Mouse (Mus musculus) hindbrain, postnatal 0 days (tissue): ENCODE results near the gene Rfxap. TPM values are rescaled to one million over a fixed set of nuclear protein-coding genes. Genes with fewer than 3 reads are reported as not detected.
A peak's percentile ranks its signal among the peaks of the same experiment; 100 is the strongest.

Experiments used
- ATAC-seq: fragments of 200-750 bp; cut with Nextera tagmentation; 2 replicates; pipeline ENCODE4 v1.8.0; 2017; ENCODE audit warnings: mild to moderate bottlenecking, moderate TSS enrichment, moderate library complexity
- DNase-seq: peaks from one replicate; pipeline ENCODE4 v3.0.0-alpha.2; 2015; ENCODE audit warnings: low spot score
- H3K27ac ChIP-seq: fragments of 300-500 bp; sonication (generic); 2 replicates; pipeline ENCODE4 v1.5.1; 2014; ENCODE audit warnings: mild to moderate bottlenecking
- H3K27me3 ChIP-seq: fragments of 300-500 bp; sonication (generic); 2 replicates; pipeline ENCODE4 v1.6.1; 2014; ENCODE audit warnings: low read length, mixed read lengths; ENCODE audit not compliant: insufficient read depth
- H3K36me3 ChIP-seq: fragments of 300-500 bp; sonication (generic); 2 replicates; pipeline ENCODE4 v1.6.1; 2014; ENCODE audit warnings: low read length, mixed read lengths; ENCODE audit not compliant: insufficient read depth
- H3K4me1 ChIP-seq: fragments of 300-500 bp; sonication (generic); 2 replicates; pipeline ENCODE4 v1.6.1; 2014; ENCODE audit warnings: antibody characterized with exemption, low read length, mixed read lengths; ENCODE audit not compliant: insufficient read depth
- H3K4me2 ChIP-seq: fragments of 300-500 bp; sonication (generic); 2 replicates; pipeline ENCODE4 v1.6.1; 2014; ENCODE audit warnings: low read depth, mild to moderate bottlenecking, low read length, moderate library complexity, mixed read lengths
- H3K4me3 ChIP-seq: fragments of 300-500 bp; sonication (generic); 2 replicates; pipeline ENCODE4 v1.5.1; 2014; ENCODE audit warnings: low read length
- H3K9ac ChIP-seq: fragments of 300-500 bp; sonication (generic); replicated peaks from 2 replicates; pipeline ENCODE4 v1.6.1; 2014; ENCODE audit warnings: mild to moderate bottlenecking, low read length, moderate library complexity, mixed read lengths
- H3K9me3 ChIP-seq: fragments of 300-500 bp; sonication (generic); 2 replicates; pipeline ENCODE4 v1.6.1; 2016; ENCODE audit warnings: low read length, mixed read lengths
- CTCF ChIP-seq: IDR thresholded peaks from 2 replicates; pipeline ENCODE4 v1.5.1; 2016; ENCODE audit warnings: antibody characterized with exemption, control low read depth, low read depth
- WGBS: fragments of 180-500 bp; shearing (Covaris S2); extraction: QIAGEN DNeasy Blood & Tissue Kit; methylation state at CpG from one replicate; pipeline ENCODE4 v1.1.7; 2014; 5-methylcytosine and 5-hydroxymethylcytosine counted together
- polyA plus RNA-seq: library from polyadenylated mRNA; unstranded; fragments of >200 nt; fragmentation: Nextera tagmentation; extraction: Ambion mirVana; gene quantifications from 2 replicates; pipeline ENCODE4 v1.2.1, GENCODE M21; 2015
- total RNA-seq: library from RNA; depleted of rRNA; stranded (reverse); fragments of >200 nt; gene quantifications from 2 replicates; pipeline ENCODE4 v1.2.3, GENCODE M21; 2014; rRNA removed

Gene Rfxap
- total RNA-seq (29.7 and 33.9 TPM in 2 replicates), polyA plus RNA-seq (46.2 and 49.7 TPM in 2 replicates)

- H3K9ac ChIP-seq: peak within 1 kb of the TSS; percentile 92
- peak within 1 kb of the TSS; percentile 97 for H3K27ac ChIP-seq
- H3K36me3 ChIP-seq: peaks cover 12% of the 10 kb centered on the region
- peaks cover 9% of the 10 kb centered on the region; the same call in 1 of the 2 replicates for H3K4me1 ChIP-seq
- H3K27me3 ChIP-seq: no peaks in the 10 kb centered on the region
- peak within 1 kb of the TSS; percentile 89 for H3K4me3 ChIP-seq
- H3K4me2 ChIP-seq: peak within 1 kb of the TSS; percentile 97
- H3K9me3 ChIP-seq: no peaks in the 10 kb centered on the region
- no peak for TF ChIP-seq CTCF
- peak; percentile 98 for DNase-seq
- under 1% methylated on average over 52 of the region's 52 CpGs for WGBS
- ATAC-seq: peak; percentile 95
These were observed at the start of gene Rfxap for GRCm38 (mm10) chr3:54807666-54808217. Rfxap (minus strand) TSS chr3:54807791.

GRCm38 (mm10) chr3:54835421-54835820, 27.8 kb upstream of the Rfxap start:
- Histone ChIP-seq H3K4me1 (no peaks in the 10 kb centered on the region), H3K27me3 (no peaks in the 10 kb centered on the region), H3K36me3 (no peaks in the 10 kb centered on the region), H3K9me3 (no peaks in the 10 kb centered on the region), H3K4me2 (no peak overlapping the region), H3K9ac (no peak overlapping the region), H3K4me3 (no peak overlapping the region), H3K27ac (no peak overlapping the region)
- TF ChIP-seq CTCF: no peak
- ATAC-seq (peak; percentile 78), DNase-seq (peak; percentile 61)
- 31% methylated on average over 2 of the region's 2 CpGs for WGBS

GRCm38 (mm10) chr3:54832491-54832890, 24.9 kb upstream of the Rfxap start:
- Histone ChIP-seq H3K27me3 (no peaks in the 10 kb centered on the region), H3K9ac (no peak overlapping the region), H3K36me3 (no peaks in the 10 kb centered on the region), H3K9me3 (no peaks in the 10 kb centered on the region), H3K27ac (no peak overlapping the region), H3K4me3 (no peak overlapping the region), H3K4me2 (no peak overlapping the region), H3K4me1 (no peaks in the 10 kb centered on the region)
- WGBS: 87% methylated on average over 3 of the region's 3 CpGs
- no peak for DNase-seq
- TF ChIP-seq CTCF: no peak
- no peak for ATAC-seq

GRCm38 (mm10) chr3:54822526-54822925, 14.9 kb upstream of the Rfxap start:
- H3K9me3 ChIP-seq: no peaks in the 10 kb centered on the region
- no peak overlapping the region for H3K4me2 ChIP-seq
- no peak overlapping the region for H3K27ac ChIP-seq
- H3K4me1 ChIP-seq: no peaks in the 10 kb centered on the region
- no peak for TF ChIP-seq CTCF
- ATAC-seq (no peak), DNase-seq (no peak)
- no peaks in the 10 kb centered on the region for H3K36me3 ChIP-seq
- no peaks in the 10 kb centered on the region for H3K27me3 ChIP-seq
- 68% methylated on average over 5 of the region's 5 CpGs for WGBS
- H3K9ac ChIP-seq: no peak overlapping the region
- no peak overlapping the region for H3K4me3 ChIP-seq

GRCm38 (mm10) chr3:54815292-54815691, 7.7 kb upstream of the Rfxap start:
- no peak overlapping the region for H3K9ac ChIP-seq
- 28% methylated on average over 3 of the region's 3 CpGs for WGBS
- no peak overlapping the region for H3K4me3 ChIP-seq
- peak; percentile 88 for DNase-seq
- ATAC-seq: 0 out of 2 replicates have a peak, but pooled peaks have one; percentile 49
- no peaks in the 10 kb centered on the region for H3K36me3 ChIP-seq
- no peaks in the 10 kb centered on the region for H3K9me3 ChIP-seq
- H3K27me3 ChIP-seq: no peaks in the 10 kb centered on the region
- no peaks in the 10 kb centered on the region for H3K4me1 ChIP-seq
- no peak overlapping the region for H3K27ac ChIP-seq
- TF ChIP-seq CTCF: peak; percentile 87
- H3K4me2 ChIP-seq: no peak overlapping the region

- Histone ChIP-seq H3K4me2 (no peak overlapping the region), H3K9ac (no peak overlapping the region), H3K27me3 (no peaks in the 10 kb centered on the region), H3K36me3 (no peaks in the 10 kb centered on the region), H3K9me3 (no peaks in the 10 kb centered on the region), H3K4me1 (no peaks in the 10 kb centered on the region), H3K4me3 (no peak overlapping the region), H3K27ac (no peak overlapping the region)
- WGBS: 72% methylated on average over 6 of the region's 6 CpGs
- no peak for TF ChIP-seq CTCF
- ATAC-seq: no peak
- DNase-seq: no peak
These were observed 7.0 kb upstream of the Rfxap start for GRCm38 (mm10) chr3:54814622-54815021.

GRCm38 (mm10) chr3:54813418-54813988, 5.9 kb upstream of the Rfxap start:
- peak; percentile 52; the same call in 1 of the 2 replicates for ATAC-seq

More at GRCm38 (mm10) chr3:54813418-54813988, 5.9 kb upstream of the Rfxap start:
- Histone ChIP-seq H3K4me1 (no peaks in the 10 kb centered on the region), H3K9me3 (no peaks in the 10 kb centered on the region), H3K36me3 (no peaks in the 10 kb centered on the region), H3K4me3 (no peak overlapping the region), H3K9ac (no peak overlapping the region), H3K4me2 (no peak overlapping the region), H3K27me3 (no peaks in the 10 kb centered on the region), H3K27ac (no peak overlapping the region)
- peak; percentile 52 for TF ChIP-seq CTCF
- DNase-seq: peak; percentile 54
- 45% methylated on average over 6 of the region's 6 CpGs for WGBS
